Mouse (Mus musculus) cerebellum, adult 9-10 months (tissue): ENCODE data around the gene Klf3.
A peak's percentile ranks its signal among the peaks of the same experiment; 100 is the strongest.

ENCODE experiments used
- DNase-seq: peaks from one replicate; pipeline ENCODE4 v3.0.0; 2022

Gene Klf3

DNA sequence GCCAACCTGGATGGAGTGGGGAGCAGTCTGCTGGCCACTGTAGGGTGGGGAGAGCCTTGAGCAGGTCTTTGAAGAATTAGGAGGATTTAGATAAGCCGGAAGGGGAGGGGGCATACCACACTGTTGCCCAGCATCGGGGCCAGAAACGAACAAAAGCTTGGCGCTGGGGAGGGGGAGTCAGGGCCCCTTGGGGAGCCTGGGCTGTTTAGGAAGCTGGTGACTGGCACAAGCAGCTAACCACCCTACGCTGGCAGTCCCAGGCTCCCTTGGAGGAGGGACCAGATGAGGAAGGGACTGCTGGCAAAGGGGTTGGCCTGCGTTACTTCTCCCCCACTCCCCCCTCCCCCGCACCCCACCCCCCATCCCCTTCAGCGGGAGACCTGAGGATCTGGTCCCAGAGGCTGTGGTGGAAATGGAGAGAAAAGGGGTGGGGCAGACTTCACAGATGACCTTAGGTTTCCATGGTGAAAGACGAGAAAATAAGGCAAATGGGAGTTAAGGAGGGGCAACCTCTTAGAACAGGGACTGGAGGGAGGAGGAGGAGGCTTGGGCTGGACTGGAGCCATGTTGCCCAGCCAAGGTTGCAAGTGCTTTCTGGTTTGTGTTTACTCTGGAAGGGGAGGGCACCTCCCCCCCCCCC lies 7.8 kb downstream of the Klf3 start:
- no peak for DNase-seq

DNA sequence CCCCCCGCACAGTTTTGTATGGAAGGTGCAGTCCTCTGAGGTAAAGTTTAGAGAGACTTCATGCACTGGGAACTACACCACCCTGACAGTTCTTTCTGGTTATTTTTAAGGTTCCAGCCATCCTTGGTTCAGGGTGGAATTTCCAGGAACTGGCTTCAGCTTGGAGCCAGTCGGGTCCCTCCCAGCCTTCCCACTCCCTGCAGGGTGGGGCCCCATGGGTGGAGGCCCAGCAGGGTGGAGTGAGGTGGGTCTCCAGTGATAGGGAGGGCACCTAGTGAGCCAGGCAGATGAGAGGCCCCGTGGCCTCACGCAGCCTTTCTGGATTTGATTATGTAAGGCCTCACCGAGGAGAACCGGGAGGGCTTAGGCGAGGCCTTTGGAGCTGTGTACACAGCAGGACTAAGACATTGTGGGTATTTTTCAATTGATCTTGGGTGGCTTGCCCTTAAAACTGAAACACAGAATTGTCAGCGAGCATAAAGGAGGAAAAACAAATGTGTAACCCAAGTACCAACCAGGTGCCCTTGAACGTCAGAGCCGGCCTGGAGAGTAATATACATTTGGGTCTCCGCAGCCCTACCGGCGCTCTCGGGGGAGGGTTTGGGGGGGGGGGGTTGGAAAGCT lies 8.4 kb downstream of the Klf3 start:
- no peak for DNase-seq

GRCm38 (mm10) chr5:64812124-64812982 lies 9.2 kb downstream of the Klf3 start:
- DNase-seq = no peak

DNA sequence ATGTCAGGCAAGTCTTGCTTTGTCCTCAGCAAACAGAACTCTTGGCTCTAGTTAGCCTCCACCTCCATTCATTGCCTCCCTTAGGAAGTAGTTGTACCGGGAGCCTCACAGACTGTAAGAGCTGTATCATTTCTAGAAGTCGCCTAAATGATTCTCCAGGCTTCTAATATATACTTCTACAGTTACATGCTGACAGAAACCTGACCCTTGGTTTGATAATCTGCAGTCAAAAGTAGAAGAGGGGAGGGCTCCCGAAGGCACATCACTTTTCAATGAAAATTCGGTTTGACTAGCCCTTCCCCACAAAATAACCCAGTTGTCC lies 9.8 kb downstream of the Klf3 start:
- DNase-seq = no peak

DNA sequence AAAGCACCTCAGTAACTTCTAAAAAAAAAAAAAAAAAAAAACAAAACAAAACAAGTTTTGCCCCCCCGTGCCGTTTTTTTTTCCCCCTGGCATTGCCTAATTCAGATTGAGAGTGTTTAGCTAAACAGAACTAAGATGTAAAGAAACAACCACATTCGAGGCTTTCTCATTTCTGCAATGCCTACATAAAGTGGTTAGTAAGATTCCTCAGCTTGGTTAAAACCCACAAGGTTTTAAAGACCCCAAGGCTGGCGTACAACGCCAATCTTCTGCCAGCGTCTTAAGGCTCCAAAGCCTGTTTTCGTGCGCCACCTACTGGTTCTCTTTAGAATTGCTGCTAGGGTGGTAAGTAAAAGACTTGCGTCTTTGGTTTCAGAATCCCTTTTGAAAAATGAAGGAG lies 10.2 kb downstream of the Klf3 start:
- peak; percentile 82 for DNase-seq

- no peak for DNase-seq
Observed at GRCm38 (mm10) chr5:64814416-64814815, 11.2 kb downstream of the Klf3 start.

DNA sequence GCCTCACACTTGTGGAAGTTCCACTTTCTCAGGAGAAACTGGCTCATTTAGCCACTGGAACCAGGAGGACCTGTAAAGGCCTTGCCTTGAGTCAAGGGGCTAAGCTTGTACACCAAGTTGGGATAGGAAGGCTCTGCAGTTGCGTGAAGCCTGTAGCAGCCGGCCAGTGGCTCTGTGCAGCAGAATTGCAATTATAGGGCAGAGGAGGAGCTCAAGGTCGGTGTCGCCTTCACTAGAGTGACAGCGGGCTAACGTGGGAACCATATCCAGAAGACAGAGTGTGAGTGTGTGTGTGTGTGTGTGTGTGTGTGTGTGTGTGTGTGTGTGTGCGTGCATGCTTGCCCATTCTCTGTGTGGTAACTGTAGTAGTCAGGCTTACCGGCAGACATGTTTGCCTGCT lies 12.4 kb downstream of the Klf3 start:
- no peak for DNase-seq

DNA sequence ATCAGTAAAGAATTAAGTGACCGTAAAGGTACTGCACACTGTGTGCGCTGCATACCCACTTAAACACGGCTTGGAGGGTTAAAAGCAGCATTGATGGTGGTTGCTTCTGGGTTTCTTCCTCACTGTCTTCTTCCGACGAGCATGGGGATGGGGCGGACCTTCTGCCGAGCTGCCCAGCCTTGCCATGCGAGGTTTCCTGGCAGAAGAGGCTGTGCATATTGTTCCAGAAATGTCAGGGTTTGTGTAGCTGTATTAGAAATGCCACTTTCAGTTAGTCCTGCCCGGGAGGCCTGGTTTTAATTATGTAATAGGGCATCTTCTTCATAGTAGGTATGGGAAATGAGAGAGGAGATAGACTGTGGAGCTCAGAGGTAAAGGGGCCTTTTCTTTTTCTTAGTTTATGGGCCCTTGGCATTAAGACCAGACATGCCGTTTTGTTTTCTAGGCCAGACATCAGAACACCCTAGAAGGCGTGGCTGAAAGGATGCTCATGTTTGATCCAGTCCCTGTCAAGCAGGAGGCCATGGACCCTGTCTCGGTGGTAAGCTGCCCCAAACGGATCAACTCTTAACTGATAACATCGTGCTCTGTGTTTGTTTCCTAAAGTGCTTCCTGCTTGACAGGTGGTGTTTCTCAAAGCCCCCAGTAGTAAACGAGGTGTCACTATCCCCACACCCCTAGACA lies 13.2 kb downstream of the Klf3 start:
- no peak for DNase-seq

- no peak for DNase-seq
Observed at GRCm38 (mm10) chr5:64816974-64817296, 13.7 kb downstream of the Klf3 start.

- DNase-seq = no peak
Observed at GRCm38 (mm10) chr5:64819390-64819789, 16.2 kb downstream of the Klf3 start.

GRCm38 (mm10) chr5:64820138-64820537 lies 16.9 kb downstream of the Klf3 start:
- no peak for DNase-seq

DNA sequence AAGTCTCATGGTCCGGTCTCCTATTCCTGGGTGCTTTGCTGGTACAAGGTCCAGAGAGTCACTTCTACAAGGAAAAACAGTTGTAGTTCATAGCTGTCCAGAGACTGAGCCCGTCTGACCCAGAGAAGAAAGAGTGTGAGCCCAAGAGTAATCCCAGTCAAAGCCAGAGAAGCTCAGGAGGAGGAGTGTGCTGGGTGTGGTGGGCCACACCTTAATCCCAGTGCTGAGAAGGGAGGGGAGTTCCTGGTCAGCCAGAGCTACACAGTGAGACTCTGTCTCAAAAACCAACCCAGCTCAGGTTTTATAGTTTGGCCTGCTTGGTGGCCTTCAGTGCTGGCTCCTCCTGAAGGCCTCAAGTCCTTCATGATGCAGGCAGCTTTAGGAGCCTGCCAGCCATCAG lies 18.1 kb downstream of the Klf3 start:
- DNase-seq = no peak

- DNase-seq = no peak
Observed at GRCm38 (mm10) chr5:64821964-64822363, 18.8 kb downstream of the Klf3 start.

DNA sequence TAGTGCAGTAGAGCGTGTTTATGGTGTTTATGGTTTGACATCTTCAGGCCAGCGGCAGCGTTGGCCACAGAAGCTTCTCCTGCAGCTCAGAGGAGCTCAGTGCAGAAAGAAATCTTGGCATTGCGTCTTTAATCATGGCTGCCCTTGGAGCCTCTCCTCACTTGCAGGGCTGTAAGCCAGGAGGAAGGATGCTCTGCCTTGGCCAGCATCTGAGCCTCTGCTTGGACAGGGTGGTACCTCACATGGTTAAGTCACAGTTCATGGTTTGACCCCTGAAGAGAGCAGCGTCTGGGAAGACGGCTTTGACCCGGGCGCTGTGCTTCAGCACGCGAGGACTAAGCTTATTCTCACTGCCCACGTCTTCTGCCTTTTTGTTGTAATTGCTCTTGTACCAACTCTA lies 20.2 kb downstream of the Klf3 start:
- DNase-seq = no peak

DNA sequence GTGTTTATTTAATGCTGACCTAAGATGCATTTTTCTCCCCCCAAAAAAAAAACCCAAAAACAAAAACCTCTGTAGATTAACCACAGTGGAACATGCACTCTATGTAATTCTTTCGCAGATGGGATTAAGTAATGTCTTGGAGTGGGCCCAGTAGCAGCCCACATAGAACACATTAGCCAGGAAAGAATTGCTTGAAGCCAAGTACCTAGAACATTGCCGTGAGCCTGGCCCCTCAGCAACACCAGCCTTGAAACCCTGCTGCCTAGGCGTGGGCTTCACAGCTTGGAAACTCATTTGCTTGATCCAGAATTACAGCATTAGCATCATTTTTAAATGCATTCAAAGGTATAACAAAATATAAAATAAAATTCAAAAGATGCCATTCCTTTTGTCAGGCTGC lies 21.6 kb downstream of the Klf3 start:
- DNase-seq = no peak

DNA sequence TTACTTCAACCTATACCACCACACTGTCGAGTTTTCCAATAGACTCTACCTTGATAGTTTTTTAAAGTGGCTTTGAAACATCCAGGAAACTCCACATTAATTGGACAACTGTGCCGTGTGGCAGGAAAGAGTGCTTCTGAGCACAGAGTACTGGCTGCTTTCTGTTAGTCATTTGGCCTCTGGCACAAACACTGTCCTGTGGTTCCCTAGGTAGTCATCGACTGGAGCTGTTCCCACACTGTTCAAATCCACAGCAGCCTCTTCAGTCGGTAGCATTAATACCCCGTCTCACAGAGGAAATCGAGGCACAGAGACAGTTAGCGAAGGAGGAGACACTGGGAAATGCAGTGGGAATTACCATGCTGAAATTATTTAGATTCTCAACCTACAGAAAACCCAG lies 22.3 kb downstream of the Klf3 start:
- DNase-seq = no peak

GRCm38 (mm10) chr5:64827151-64827550 lies 24.0 kb downstream of the Klf3 start:
- no peak for DNase-seq

DNA sequence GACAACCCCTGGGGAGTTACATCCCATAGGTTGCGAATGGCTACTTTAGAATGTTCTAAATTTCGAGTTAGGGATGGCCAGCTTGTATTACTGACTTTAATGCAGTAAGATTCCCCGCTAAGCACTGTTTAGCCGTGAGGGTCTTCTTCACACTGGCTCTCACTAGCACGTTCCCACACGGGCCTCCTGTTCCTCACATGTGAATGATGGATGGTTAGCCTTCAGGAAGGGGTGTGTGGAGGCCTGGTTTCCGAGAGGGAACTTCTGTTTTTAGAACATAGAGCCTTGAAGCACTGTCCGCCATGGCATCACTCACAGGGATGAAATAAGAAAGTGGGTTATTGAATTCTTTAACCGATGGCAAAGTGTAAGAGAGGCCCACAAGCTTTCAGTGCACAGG lies 25.1 kb downstream of the Klf3 start:
- no peak for DNase-seq

GRCm38 (mm10) chr5:64829606-64830005 lies 26.4 kb downstream of the Klf3 start:
- DNase-seq = no peak

DNA sequence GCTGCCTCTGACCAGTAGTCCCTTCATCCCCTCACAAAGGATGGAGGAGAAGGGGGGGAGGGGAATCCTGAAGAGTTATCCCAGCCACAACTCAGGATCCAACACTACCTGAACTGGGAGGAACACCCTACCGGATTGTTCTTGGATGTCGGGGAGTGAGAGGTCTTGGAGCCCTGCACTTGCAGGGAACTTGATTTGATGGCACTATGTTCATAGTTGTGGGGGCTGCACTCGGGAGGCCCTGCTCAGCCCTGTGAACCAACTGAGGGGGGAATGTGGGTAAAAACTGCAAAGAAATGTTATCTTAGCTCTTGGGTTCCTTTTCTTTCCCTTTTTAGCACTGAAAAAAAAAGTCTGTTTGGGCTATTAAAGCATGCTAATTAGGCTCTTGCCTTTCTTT lies 27.6 kb downstream of the Klf3 start:
- no peak for DNase-seq

DNA sequence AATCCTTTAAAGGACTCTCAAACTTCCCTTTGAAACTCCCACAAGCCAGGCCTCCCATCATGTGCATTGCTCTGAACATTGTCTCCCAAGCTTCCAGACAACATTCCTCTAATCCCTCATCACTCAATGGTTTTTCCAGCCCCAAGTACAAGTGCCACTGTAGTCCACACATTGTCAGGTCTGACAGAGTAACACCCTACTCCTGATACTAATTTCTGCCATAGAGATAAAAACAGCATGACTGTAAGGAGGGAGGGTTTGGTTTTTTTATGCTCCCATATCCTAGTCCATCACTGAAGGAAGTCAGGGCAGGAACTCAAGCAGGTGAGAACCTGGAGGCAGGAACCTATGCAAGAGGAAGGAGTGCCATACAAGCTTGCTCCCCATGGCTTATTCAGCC lies 30.2 kb downstream of the Klf3 start:
- no peak for DNase-seq

DNA sequence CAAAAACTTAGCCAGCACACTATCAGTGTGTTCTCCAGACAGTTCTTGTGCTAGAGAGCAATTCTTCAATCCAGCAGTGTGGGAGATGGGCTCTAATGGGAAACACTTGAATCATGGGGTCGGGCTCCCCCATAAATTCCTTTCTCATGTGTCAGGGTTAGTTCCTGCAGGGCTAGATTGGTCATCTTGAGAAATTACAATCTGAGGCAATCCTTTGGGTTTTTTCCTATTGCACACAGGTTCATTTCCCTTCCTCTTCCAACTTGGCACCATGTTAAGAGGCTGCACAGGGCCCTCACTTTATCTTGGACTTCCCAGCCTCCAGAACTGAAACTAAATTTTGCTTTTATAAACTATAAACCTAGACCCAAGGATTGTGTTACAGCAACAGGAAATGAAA lies 31.0 kb downstream of the Klf3 start:
- DNase-seq = no peak

- DNase-seq = no peak
Observed at GRCm38 (mm10) chr5:64835295-64835694, 32.1 kb downstream of the Klf3 start.

GRCm38 (mm10) chr5:64839016-64839599 lies 35.9 kb downstream of the Klf3 start:
- DNase-seq = no peak
